Mouse (Mus musculus): ENCODE data around the gene Thsd7b. TPM values are rescaled to one million over a fixed set of nuclear protein-coding genes. Genes with fewer than 3 reads are reported as not detected.

Gene Thsd7b
- polyA plus RNA-seq, 1 experiment = 0.02 TPM

DNA sequence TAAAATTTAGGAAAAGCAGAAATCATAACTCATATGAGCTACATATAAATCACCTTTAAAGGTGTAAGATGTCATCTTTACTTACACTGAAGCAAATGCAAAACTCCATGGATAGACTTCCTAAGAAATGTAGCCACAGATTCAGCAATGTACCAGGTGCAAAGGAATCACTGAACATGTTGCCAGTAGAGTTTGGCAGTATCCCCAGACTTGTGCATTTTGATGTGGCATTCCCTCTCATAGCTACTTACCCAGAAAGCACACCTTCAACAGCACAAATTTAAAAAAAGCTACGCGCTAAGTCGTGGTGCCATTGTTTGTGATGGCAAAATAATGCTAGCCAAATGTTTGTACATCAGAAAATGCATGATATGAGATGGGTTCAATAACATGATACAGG is 439.6 kb downstream of the Thsd7b start:
- Histone ChIP-seq H3K36me3 (ENCODE audit: control insufficient read depth, insufficient read depth) (no peaks in the 10 kb centered on the region), H3K4me3 (ENCODE audit: insufficient read depth, poor library complexity, severe bottlenecking) (no peak overlapping the region), H3K79me3 (ENCODE audit: low read depth) (no peaks in the 10 kb centered on the region), H3K27me3 (ENCODE audit: control insufficient read depth, insufficient read depth, insufficient read length) (no peaks in the 10 kb centered on the region), H3K79me2 (ENCODE audit: control insufficient read depth, insufficient read depth) (no peaks in the 10 kb centered on the region), H3ac (ENCODE audit: control insufficient read depth, insufficient read length, low read depth) (no peak overlapping the region)
- TF ChIP-seq USF1 (IDR thresholded peaks at IDR 0.05; ENCODE audit: low read depth) (no peak), CEBPB (IDR thresholded peaks at IDR 0.05; ENCODE audit: low read depth) (no peak), MYOG (IDR thresholded peaks at IDR 0.05; ENCODE audit: control insufficient read depth, extremely low read depth, insufficient read length) (no peak), MAX (IDR thresholded peaks at IDR 0.05) (no peak), FOSL1 (IDR thresholded peaks at IDR 0.05; ENCODE audit: insufficient read depth, low read length, poor library complexity, severe bottlenecking) (no peak), MYOD1 (IDR thresholded peaks at IDR 0.05; ENCODE audit: control insufficient read depth, insufficient read length, low read depth) (no peak), CTCF (IDR thresholded peaks at IDR 0.05; ENCODE audit: control insufficient read depth, insufficient read depth, insufficient read length) (no peak)

DNA sequence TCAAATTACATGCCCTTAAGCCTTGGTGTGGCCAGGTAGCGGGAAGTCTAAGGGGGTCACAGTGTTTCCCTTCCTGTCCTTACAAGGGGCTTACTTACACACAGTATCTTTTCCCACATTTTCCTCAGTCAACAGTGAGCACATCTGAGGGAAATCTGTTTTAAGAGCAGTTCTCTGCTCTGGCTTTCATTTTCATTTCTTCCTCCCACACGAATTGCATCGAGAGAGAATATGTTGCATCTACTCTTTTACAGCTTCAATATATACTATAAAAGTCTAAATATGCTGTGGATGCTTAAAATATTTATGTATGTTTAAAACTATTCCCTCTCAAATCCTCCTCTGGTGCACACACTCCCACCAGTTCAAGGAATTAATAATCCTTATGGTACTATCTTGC is 440.5 kb downstream of the Thsd7b start:
- Histone ChIP-seq H3ac (ENCODE audit: control insufficient read depth, insufficient read length, low read depth) (no peak overlapping the region), H3K36me3 (ENCODE audit: control insufficient read depth, insufficient read depth) (no peaks in the 10 kb centered on the region), H3K27me3 (ENCODE audit: control insufficient read depth, insufficient read depth, insufficient read length) (no peaks in the 10 kb centered on the region), H3K79me2 (ENCODE audit: control insufficient read depth, insufficient read depth) (no peaks in the 10 kb centered on the region), H3K79me3 (ENCODE audit: low read depth) (no peaks in the 10 kb centered on the region), H3K4me3 (ENCODE audit: insufficient read depth, poor library complexity, severe bottlenecking) (no peak overlapping the region)
- TF ChIP-seq MYOG (IDR thresholded peaks at IDR 0.05; ENCODE audit: control insufficient read depth, extremely low read depth, insufficient read length) (no peak), CEBPB (IDR thresholded peaks at IDR 0.05; ENCODE audit: low read depth) (no peak), USF1 (IDR thresholded peaks at IDR 0.05; ENCODE audit: low read depth) (no peak), MYOD1 (IDR thresholded peaks at IDR 0.05; ENCODE audit: control insufficient read depth, insufficient read length, low read depth) (no peak), CTCF (IDR thresholded peaks at IDR 0.05; ENCODE audit: control insufficient read depth, insufficient read depth, insufficient read length) (no peak), MAX (IDR thresholded peaks at IDR 0.05) (no peak), FOSL1 (IDR thresholded peaks at IDR 0.05; ENCODE audit: insufficient read depth, low read length, poor library complexity, severe bottlenecking) (no peak)

DNA sequence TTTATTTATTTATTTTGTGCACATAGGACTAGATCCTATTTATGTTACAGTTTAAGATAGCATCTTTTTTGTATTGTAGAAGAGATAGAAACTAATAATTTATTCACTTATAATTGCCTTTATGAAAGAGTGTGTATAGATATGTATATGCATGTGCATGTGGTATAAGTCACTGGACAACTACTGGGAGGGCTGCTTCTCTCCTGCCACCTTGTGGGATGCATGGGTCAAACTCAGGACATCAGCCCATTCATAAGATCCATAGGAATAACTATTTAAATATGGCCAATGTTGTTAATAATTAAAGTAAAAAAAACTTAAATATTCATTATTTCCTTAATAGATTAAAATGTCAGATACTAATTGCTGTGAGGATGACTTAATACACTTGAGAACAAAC is 446.5 kb downstream of the Thsd7b start:
- no peaks in the 10 kb centered on the region for H3K36me3 ChIP-seq (ENCODE audit: control insufficient read depth, insufficient read depth)
- H3K79me2 ChIP-seq (ENCODE audit: control insufficient read depth, insufficient read depth) = no peaks in the 10 kb centered on the region
- H3K4me3 ChIP-seq (ENCODE audit: insufficient read depth, poor library complexity, severe bottlenecking) = no peak overlapping the region
- no peaks in the 10 kb centered on the region for H3K79me3 ChIP-seq (ENCODE audit: low read depth)
- TF ChIP-seq CTCF (IDR thresholded peaks at IDR 0.05; ENCODE audit: control insufficient read depth, insufficient read depth, insufficient read length) (no peak), MYOD1 (IDR thresholded peaks at IDR 0.05; ENCODE audit: control insufficient read depth, insufficient read length, low read depth) (no peak), USF1 (IDR thresholded peaks at IDR 0.05; ENCODE audit: low read depth) (no peak), MAX (IDR thresholded peaks at IDR 0.05) (no peak), CEBPB (IDR thresholded peaks at IDR 0.05; ENCODE audit: low read depth) (no peak), FOSL1 (IDR thresholded peaks at IDR 0.05; ENCODE audit: insufficient read depth, low read length, poor library complexity, severe bottlenecking) (no peak), MYOG (IDR thresholded peaks at IDR 0.05; ENCODE audit: control insufficient read depth, extremely low read depth, insufficient read length) (no peak)
- H3K27me3 ChIP-seq (ENCODE audit: control insufficient read depth, insufficient read depth, insufficient read length) = no peaks in the 10 kb centered on the region
- no peak overlapping the region for H3ac ChIP-seq (ENCODE audit: control insufficient read depth, insufficient read length, low read depth)

DNA sequence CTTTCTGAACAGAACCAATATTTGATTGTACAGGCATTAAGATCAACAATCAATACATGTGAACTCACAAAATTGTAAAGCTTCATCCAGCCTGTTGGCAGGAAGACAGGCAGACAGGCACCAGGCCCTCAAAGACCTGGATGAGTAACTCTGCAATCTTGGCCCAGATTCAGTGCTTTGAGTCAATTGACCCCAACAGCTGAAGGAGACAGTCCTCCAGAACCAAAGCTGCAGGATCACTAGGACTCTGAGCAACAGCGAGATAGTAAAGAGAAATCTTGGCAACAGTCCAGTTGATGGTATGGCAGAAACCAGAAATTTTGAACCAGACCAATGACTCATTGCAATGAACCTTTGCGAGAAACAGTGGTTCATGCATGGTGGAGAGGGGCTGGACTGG is 458.9 kb downstream of the Thsd7b start:
- Histone ChIP-seq H3K36me3 (ENCODE audit: control insufficient read depth, insufficient read depth) (no peaks in the 10 kb centered on the region), H3K79me2 (ENCODE audit: control insufficient read depth, insufficient read depth) (no peaks in the 10 kb centered on the region), H3K27me3 (ENCODE audit: control insufficient read depth, insufficient read depth, insufficient read length) (no peaks in the 10 kb centered on the region), H3K79me3 (ENCODE audit: low read depth) (no peaks in the 10 kb centered on the region), H3K4me3 (ENCODE audit: insufficient read depth, poor library complexity, severe bottlenecking) (no peak overlapping the region), H3ac (ENCODE audit: control insufficient read depth, insufficient read length, low read depth) (no peak overlapping the region)
- TF ChIP-seq CEBPB (IDR thresholded peaks at IDR 0.05; ENCODE audit: low read depth) (no peak), MYOD1 (IDR thresholded peaks at IDR 0.05; ENCODE audit: control insufficient read depth, insufficient read length, low read depth) (peak; percentile 64), USF1 (IDR thresholded peaks at IDR 0.05; ENCODE audit: low read depth) (no peak), CTCF (IDR thresholded peaks at IDR 0.05; ENCODE audit: control insufficient read depth, insufficient read depth, insufficient read length) (no peak)

DNA sequence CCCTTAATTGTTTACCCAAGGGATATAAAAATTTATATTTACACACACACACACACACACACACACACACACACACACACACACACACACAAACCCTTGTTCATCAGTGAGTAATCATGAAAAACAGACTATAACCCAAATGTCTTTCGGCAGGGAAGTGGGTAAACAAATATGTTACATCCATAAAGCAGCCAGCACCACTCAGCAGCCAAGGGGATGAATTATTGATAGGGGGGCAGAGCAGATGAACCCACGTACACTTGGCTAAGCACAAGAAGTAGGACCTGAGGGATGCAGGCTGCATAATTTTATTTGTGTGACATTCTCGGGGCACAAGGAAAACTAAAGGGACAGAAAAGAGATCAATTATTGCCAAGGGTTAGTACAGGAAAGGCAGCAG is 474.5 kb downstream of the Thsd7b start:
- Histone ChIP-seq H3K27me3 (ENCODE audit: control insufficient read depth, insufficient read depth, insufficient read length) (no peaks in the 10 kb centered on the region), H3K36me3 (ENCODE audit: control insufficient read depth, insufficient read depth) (no peaks in the 10 kb centered on the region), H3ac (ENCODE audit: control insufficient read depth, insufficient read length, low read depth) (no peak overlapping the region), H3K4me3 (ENCODE audit: insufficient read depth, poor library complexity, severe bottlenecking) (no peak overlapping the region), H3K79me3 (ENCODE audit: low read depth) (no peaks in the 10 kb centered on the region), H3K79me2 (ENCODE audit: control insufficient read depth, insufficient read depth) (no peaks in the 10 kb centered on the region)
- TF ChIP-seq MAX (IDR thresholded peaks at IDR 0.05) (no peak), MYOG (IDR thresholded peaks at IDR 0.05; ENCODE audit: control insufficient read depth, extremely low read depth, insufficient read length) (no peak), CTCF (IDR thresholded peaks at IDR 0.05; ENCODE audit: control insufficient read depth, insufficient read depth, insufficient read length) (no peak), MYOD1 (IDR thresholded peaks at IDR 0.05; ENCODE audit: control insufficient read depth, insufficient read length, low read depth) (no peak), FOSL1 (IDR thresholded peaks at IDR 0.05; ENCODE audit: insufficient read depth, low read length, poor library complexity, severe bottlenecking) (no peak), USF1 (IDR thresholded peaks at IDR 0.05; ENCODE audit: low read depth) (no peak), CEBPB (IDR thresholded peaks at IDR 0.05; ENCODE audit: low read depth) (no peak)

DNA sequence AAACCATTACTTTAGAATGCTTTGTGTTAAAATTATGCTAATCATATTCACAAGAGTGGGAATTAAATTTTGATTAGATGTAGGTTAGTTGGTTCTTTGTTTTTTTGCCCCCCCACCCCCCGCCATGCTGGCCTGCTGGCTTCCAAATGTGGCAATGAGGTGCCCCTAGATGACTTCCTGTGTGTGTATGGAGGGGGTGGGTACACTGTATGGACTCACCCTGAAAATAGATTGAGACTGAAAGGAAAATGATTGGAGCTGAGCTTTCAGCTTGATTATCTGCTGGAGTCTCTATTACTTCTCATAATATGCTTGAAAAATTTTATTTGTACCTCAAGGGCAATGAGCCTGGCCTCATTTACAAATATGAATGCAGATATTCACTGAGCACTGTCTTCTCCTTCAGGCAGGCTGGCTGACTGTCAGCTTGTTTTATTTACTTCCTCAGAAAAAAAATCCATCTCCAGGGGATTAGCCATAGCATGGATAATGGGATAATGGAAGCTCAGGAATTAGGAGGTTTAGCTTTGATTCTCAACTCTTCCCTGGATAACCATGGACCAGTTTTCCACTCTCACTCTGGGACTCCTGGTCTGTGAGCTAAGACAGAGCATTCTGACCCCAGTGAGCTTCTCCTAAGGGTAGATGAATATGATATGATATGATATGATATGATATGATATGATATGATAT is 483.6 kb downstream of the Thsd7b start:
- Histone ChIP-seq H3K36me3 (ENCODE audit: control insufficient read depth, insufficient read depth) (no peaks in the 10 kb centered on the region), H3K79me2 (ENCODE audit: control insufficient read depth, insufficient read depth) (no peaks in the 10 kb centered on the region), H3ac (ENCODE audit: control insufficient read depth, insufficient read length, low read depth) (no peak overlapping the region), H3K27me3 (ENCODE audit: control insufficient read depth, insufficient read depth, insufficient read length) (no peaks in the 10 kb centered on the region), H3K4me3 (ENCODE audit: insufficient read depth, poor library complexity, severe bottlenecking) (no peak overlapping the region), H3K79me3 (ENCODE audit: low read depth) (no peaks in the 10 kb centered on the region)
- TF ChIP-seq USF1 (IDR thresholded peaks at IDR 0.05; ENCODE audit: low read depth) (no peak), FOSL1 (IDR thresholded peaks at IDR 0.05; ENCODE audit: insufficient read depth, low read length, poor library complexity, severe bottlenecking) (no peak), MYOD1 (IDR thresholded peaks at IDR 0.05; ENCODE audit: control insufficient read depth, insufficient read length, low read depth) (no peak), CTCF (IDR thresholded peaks at IDR 0.05; ENCODE audit: control insufficient read depth, insufficient read depth, insufficient read length) (no peak), MYOG (IDR thresholded peaks at IDR 0.05; ENCODE audit: control insufficient read depth, extremely low read depth, insufficient read length) (no peak), MAX (IDR thresholded peaks at IDR 0.05) (no peak), CEBPB (IDR thresholded peaks at IDR 0.05; ENCODE audit: low read depth) (no peak)

All from C2C12 (cell line).